Mouse (Mus musculus) spleen, adult 2 months (tissue): ENCODE results near the gene Tmppe.

ENCODE experiments used
- CTCF ChIP-seq: fragments of 200-500 bp; IDR thresholded peaks from 2 replicates; pipeline ENCODE4 v1.5.1; 2011; ENCODE audit warnings: mild to moderate bottlenecking, inconsistent platforms; ENCODE audit not compliant: insufficient read depth, insufficient read length, insufficient replicate concordance; ENCODE audit errors: extremely low read depth
- POLR2A ChIP-seq: fragments of 200-500 bp; IDR thresholded peaks from 2 replicates; pipeline ENCODE4 v1.6.1; 2011; ENCODE audit warnings: low read depth, low read length, inconsistent platforms

DNA sequence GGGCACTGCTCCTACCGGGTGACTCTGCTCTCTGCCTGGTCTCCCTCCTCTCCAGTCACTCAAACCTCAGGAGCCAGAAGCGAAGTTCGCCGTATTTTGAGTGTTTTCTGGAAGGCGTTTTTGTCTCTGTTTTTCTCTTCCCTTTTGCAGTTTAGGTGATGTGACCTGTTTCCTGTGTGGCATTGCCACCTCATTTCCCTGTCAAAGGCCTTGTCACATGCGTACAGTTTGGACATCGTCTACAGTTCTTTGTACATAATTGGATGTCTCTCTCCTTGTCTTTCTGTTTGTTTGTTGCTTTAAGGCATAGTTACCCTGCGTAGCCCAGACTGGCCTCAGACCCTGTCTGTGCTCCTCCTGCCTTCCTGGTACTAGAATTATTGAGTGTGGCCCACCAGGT, 26.5 kb downstream of the Tmppe start:
- TF ChIP-seq CTCF (no peak), POLR2A (no peak)
